Mouse (Mus musculus): ENCODE measurements around the gene Rabep2.

Gene Rabep2

DNA sequence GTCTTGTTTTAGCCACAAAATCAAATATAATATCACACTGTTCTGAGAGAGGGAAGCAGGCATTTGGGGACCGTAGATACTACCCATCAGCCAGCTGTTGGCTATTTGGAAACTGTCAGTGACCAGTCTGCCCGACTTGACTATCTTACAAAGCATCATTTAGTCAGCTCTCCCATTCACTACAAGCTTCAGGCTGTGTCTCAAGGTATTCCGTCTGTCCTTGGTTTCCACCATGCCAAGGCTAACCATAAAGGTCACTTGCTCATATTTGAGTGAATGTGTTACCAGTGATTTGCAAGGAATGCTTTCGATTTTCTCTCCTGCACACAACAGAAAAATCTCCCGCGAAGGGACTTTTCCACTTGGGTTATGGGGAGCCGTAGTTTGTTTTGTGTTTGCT is 6.2 kb downstream of the Rabep2 start:
- no peak for DNase-seq (ENCODE audit: low read depth, low spot score)

DNA sequence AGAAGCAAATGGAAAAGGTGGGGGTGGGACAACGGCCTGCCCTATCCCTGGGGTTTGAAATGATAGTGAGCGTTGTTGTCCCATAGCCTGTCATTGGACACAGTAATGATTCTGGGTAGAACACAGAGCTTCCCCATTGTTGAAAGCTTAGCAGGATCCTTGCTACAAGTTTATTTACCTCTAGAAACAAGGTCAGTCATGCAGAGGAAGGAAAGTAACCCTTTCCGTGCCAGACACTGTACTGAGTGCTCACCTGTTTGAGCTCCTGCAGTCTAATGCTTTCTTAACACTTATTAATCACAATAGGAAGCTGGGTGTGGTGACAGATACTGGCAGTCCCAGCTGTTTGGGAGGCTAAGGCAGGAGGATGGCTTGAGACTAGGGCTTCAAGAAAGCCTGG is 7.2 kb downstream of the Rabep2 start:
- DNase-seq (ENCODE audit: low read depth, low spot score), result no peak

DNA sequence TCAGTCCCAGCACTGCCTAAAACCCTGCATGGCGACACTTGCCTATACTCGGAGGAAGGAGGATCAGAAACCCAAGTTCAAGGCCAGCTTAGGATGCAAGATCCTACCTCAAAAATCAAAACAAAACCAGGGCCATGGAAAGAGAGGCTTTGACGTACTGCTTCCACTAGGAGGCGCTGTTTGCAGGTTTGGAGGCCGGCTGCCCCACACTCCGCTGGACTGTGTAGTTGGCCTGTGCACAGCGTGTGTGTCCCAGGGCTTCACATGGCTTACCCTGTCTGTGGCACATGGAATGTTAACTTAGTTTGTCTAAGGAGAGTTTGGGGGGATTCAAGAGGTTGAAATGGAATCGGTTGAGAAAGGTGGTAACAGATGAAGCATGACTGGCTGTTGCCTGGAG is 8.3 kb downstream of the Rabep2 start:
- peak; percentile 58 for DNase-seq (ENCODE audit: low read depth, low spot score)

DNA sequence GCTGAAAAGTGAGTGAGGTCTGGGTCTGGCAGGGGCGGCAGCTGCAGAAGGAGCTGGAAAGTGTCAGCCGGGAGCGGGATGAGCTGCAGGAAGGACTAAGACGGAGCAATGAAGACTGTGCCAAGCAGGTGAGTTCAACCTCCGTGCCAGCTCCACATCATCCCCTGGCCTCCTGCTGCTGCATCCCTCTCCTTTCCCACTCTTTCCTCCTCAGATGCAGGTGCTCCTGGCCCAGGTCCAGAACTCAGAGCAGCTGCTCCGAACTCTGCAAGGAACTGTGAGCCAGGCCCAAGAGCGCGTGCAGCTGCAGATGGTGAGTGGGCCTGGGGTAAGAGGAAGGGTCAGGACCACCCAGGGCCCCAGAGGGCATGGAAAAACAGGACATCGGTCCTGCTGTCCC is 11.6 kb downstream of the Rabep2 start:
- no peak for DNase-seq (ENCODE audit: low read depth, low spot score)

DNA sequence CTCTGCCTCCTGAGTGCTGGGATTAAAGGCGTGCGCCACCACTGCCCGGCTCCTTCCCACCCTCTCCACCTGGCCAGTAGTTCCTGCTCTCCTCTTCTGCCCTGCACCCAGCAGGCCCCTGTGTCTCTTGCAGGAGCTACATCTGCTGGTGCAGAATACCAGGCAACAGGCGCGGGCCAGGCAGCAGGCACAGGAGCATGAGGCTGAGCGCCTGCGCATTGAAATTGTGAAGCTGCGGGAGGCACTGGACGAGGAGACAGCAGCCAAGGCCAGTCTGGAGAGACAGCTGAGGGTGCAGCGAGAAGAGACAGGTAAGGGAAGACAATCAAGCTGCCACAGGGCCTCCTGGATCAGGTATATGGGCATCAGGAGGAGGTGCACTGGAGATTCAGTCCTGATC is 15.4 kb downstream of the Rabep2 start:
- no peak for DNase-seq (ENCODE audit: low read depth, low spot score)

DNA sequence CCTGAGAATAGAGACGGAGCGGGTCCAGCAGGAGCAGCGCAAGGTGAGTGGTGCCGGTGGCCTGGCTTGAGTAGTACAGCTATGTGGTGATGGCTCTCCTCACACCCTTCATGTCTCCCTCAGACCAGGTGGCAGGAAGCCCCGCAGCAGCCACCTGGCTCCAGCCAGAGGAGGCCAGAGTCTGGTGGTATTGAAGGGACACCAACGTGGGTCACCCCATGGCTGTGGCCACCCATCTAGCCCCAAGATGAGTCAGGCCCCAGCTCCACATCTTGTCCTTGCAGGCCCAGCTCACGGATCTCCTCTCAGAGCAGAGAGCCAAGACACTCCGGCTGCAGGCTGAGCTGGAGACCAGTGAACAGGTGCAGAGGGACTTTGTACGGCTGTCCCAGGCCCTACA is 16.0 kb downstream of the Rabep2 start:
- DNase-seq (ENCODE audit: low read depth, low spot score), result no peak

DNA sequence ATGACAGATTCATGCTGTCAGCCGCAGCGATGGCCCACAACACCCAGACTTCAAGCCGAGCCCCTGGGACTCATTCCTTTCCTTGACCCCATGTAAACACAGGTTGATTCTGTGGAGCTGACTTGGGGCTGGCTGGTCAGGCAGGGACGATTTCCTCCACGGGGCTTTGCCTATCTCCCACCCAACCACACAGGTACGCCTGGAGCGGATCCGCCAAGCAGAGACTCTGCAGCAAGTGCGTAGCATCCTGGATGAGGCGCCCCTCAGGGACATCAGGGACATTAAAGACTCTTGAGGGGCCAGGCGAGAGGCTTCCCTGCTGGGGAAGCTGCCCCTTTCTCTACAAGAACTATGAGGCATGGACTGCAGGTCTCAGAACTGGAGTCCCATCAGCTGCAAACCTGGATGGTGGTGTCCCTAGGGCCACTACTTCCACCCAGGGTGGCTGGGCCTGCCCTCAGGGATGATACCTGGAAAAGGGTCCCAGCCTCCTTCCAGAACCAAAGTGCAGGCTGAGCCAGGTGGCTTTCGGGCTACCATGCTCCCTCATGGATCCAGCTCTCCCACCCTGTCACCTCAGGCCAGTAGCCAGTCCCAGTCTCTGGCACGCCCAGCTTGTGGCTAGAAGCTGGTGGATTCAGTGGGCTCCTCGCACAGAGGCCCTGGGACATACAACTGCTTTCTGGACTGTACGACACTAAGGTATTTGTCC is 16.7 kb downstream of the Rabep2 start:
- no peak for DNase-seq (ENCODE audit: low read depth, low spot score)

DNA sequence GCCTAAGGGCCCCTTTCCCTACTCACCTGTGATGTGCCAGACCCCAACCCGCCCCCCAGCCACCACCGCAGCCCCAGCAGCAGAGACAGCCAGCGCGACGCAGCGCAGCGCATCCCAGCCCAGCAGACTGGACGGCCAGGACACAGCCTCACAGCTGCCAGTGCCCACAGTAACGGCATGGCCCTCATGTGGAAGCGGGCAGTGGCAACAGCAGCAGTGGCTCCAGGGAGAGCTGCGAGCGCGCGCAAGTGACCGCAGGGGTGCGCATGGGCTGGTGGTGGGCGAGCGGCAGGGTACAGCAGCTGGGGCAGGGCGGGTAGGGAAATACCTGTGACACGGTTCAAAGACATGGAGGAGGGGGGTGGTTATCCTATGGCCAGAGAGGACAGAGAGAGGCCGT is 17.7 kb downstream of the Rabep2 start:
- no peak for DNase-seq (ENCODE audit: low read depth, low spot score)

DNA sequence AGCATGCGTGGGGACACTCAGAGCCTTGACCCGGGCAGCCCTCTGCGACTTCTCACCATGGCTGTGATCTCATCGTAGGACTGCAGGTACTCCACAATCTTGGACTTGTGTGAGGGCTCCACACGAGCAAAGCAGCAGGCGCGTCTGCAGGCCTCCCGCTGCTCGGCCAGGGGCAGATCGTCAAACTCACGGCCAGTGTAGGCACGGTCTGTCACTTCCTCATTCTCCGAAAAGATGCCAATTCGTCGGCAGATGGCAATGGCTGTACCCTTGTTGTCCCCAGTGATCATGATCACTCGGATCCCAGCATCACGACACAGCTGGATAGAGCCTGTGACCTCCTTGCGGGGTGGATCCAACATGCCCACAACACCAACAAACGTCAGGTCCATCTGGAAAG is 19.9 kb downstream of the Rabep2 start:
- no peak for DNase-seq (ENCODE audit: low read depth, low spot score)

DNA sequence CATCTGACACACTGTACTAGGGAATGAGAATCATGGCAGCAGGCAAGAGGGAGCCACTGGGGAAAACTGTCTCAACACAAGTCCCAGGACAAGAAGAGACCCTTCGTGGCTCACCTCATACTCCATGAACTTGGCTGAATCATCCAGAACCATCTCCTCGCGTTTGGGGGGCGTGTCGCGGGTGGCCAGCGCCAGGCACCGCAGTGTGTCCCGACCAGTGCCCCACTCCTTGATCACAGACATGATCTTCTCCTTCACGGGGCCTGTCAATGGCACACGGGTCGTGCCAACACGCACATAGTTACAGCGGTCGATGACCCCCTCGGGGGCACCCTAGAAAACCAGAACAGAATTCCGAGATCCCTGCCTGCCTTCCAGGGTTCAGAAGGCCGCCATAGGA is 21.4 kb downstream of the Rabep2 start:
- no peak for DNase-seq (ENCODE audit: low read depth, low spot score)

DNA sequence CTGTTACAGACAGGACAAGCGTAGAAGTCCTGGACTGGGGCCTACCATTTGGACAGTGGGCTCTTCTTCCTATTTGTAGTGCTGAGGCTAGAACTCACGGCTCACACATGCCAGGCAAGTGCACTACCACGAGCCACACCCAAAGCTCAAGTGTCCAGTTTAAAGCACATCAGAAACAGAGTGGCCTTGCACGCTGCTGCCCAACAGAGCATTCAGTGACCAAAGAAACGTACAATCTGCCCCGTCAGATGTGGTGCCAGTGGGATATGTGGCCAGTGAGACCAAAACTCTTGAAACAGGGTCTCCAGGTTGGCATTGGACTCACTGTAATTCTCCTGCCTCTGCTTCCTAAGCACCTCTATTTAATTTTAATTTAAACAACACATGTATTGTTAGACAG is 22.1 kb downstream of the Rabep2 start:
- no peak for DNase-seq (ENCODE audit: low read depth, low spot score)

DNA sequence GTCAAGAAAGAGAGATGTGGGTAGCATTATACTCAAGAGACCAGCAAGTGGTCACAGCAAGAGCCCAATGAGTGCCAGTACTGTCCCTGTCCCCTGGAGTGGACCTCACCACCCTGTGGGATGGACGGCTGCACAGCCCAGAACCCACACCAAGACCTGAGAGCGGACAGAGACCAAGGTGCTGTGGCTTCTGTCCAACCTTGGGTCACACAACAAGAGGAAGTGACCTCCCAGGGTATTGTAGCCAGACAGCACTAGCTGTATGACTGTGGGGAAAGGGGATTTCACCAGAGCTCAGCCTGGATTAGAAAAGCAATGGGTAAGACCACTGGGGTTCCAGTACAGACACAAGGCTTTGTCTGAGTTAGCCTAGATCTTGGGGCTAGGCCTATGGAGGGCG is 23.7 kb downstream of the Rabep2 start:
- no peak for DNase-seq (ENCODE audit: low read depth, low spot score)

DNA sequence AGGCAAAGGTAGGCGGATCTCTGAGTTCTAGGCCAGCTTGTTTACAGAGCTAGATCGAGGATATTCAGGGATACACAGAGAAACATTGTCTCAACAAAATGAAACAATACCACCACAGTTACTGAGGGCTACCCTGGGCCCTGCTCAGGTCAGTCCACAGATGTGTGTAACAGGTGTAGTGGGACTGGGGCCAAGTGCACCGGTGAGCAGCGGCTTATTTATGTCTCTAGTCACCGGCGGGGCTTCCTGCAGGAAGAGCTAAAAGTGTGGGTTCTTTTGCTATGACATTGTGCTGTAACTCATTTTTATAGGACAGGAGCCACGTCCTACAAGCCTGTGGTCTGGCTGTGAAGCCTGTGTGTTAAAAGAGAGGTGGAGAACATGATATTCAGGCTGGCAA is 25.3 kb downstream of the Rabep2 start:
- no peak for DNase-seq (ENCODE audit: low read depth, low spot score)

DNA sequence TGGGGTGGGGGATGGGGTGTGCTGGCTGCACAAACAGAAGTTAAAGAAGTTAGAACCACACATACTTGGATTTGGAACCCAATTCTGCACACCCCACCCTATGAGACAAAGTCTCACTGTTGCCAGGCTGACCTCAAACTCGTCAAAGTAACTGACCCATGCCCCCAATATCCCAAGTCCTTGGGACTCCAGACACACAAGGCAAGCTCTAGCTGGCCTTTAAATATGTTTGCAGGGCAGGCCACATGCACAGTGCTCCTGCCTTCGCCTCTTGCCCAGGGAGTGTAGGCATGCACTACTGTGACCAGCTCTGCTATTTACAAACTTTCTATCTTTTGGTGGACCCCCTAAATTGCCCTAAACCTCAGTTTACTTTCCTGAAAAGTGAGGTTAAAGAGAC is 26.7 kb downstream of the Rabep2 start:
- no peak for DNase-seq (ENCODE audit: low read depth, low spot score)

DNA sequence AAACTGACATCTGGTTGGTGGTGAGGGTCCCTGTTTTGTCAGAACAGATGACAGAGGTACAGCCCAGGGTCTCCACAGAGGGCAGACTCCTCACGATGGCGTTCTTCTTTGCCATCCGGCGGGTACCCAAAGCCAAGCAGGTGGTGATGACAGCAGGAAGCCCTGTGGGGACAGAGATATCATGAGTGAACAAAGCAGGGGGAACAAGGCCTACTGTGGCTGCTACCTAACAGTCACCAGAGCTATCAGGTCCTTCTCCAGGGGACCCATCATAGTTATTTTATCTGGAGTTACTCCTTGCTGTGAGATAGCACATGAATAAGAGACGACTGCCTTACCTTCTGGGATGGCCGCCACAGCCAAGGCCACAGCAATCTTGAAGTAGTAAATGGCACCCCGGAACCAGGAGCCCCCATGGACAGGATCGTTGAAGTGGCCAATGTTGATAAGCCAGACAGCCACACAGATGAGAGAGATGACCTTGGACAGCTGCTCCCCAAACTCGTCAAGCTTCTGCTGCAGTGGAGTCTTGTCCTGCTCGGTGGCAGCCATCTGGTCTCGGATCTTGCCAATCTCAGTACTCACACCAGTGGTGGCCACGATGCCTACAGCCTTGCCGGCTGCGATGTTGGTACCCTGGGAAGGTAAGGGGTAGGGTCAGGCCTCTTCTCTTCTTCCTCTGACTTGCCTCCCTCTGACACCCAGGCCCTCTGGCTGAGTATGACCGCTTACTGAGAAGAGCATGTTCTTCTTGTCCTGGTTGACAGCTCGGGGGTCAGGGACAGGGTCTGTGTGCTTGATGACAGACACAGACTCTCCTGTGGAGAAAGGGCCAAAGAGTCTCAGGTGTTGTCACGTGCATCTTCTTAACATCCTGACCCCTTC is 28.1 kb downstream of the Rabep2 start:
- no peak for DNase-seq (ENCODE audit: low read depth, low spot score)

DNA sequence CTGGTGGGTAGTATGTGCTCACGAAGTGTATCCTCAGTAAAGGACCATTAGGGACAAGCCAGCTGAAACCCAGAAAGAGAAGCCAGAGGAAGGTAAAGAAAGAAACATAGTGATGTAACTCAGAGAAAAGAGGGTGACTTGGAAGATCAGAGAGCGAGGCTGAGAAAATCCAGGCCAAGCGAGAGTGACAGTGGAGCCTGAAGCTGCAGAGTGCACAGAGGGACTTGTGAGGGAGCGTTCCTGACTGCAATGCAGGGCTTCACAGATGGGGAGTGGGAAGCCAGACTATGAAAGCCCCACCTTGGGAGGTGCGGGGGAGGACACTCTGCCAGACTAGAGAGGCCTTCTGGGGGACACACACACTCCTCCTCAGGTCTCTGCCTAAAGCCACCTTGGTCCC is 29.7 kb downstream of the Rabep2 start:
- no peak for DNase-seq (ENCODE audit: low read depth, low spot score)

DNA sequence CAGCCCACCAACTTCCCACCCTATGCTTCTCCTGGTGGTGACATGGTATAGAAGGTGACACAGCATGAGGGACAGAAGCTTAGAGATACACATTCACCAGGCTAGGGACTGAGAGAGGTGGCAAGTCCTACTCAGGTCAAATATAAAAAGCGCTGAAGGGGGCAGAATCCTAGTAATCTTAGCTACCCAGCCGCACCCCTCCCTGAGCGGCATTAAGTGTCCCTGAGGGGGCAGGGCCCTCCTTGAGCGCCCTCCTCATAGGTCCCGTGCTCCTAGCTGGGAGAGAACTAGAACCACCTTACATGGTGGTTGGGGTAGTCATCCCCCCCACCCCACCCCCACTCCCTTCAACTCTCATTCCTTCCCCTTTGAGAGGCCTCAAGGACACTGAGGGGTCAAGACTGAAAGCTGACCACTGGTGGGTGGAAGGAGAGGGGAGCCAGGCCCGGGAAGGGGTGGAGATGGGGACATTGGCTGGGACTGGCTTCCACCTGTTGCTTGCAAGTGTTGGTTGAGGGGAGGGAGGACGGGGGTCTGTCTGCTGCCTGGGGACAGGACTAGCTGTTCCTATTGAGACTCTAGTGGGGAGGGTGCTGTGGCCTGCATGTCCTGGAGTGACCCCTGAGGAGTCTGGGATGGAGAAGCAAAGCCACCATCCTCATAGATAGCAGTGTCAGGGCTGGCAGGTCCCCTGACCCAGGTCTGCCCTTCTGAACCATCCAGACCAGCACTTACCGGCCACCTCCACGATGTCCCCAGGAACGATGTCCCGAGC is 30.5 kb downstream of the Rabep2 start:
- no peak for DNase-seq (ENCODE audit: low read depth, low spot score)

DNA sequence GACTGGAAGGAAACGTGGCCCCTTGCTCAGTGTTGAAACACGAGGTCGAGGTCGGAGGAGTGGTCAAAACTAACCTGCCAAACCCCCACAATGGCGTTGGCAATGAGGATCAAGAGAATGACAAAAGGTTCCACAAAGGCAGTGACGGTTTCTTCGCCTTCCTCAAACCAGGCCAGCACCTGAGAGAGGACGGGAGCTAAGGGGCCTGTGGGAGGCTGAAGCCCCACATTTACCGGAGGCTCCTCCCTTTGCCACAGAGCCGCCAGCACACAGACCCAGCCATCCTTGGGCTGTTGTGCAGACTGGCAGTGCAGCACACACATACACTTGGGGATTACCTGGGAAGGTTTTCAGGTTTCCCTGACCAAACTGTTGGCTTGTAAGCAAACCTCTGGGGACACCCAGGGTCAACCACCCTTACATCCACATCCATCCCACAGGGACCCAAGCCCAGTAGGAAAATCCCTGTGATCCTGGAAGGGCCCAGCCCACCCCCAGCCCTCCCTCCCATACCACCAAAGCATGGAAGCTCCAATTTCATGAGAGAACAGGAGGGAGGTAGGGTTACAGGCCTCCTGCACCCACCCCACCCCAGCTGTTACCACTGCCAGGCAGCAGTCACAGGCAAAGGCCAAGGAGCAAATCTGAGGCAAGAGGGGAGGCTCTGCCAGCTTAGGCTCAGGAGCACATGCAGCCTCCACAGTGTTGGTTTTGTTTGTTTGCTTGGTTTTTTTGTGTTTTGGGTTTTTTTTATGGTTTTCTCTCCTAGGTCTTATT is 32.3 kb downstream of the Rabep2 start:
- no peak for DNase-seq (ENCODE audit: low read depth, low spot score)

DNA sequence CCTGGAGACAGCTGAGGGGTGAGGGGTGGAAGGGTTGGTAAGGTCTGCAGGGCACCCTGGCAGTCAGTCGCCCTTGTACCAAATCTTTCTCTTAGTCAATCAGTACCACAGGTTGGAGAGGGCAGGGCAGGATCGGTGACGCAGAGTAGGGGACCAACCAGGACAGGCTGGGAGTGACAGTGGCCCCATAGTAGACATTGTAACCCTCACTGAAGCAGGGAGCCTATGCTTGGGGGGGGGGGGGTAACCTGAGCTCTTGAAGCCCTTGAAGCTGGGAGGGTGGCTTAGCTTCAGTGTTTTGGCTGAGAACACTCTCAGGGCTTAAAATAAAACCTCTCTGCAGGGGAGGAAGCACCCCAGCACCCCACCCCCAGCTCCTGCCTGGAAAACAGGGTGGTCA is 33.1 kb downstream of the Rabep2 start:
- no peak for DNase-seq (ENCODE audit: low read depth, low spot score)

DNA sequence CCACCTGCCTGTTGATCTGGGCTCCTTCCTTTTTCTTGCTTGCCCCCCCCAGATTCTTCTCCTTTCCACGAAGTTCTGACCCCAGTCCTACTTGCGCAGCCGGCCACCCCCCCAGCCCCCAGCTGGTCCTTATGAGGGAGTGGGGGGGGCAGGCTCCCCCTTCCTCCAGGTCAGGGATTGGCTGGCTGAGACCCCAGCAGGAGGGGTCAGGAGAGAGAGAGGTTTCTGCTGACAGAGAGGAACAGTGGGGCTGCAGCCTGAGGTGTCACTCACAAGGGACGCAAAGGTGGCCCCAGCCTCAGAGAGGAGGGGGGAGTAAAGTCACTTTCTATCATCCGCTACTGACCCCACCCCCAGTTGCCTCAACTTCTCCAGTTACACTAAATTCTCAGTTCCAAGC is 34.4 kb downstream of the Rabep2 start, which contains the start of gene Atp2a1:
Gene Atp2a1 (minus strand): TSS at position 105 of the 400 bp plus-strand sequence.
- no peak for DNase-seq (ENCODE audit: low read depth, low spot score)

DNA sequence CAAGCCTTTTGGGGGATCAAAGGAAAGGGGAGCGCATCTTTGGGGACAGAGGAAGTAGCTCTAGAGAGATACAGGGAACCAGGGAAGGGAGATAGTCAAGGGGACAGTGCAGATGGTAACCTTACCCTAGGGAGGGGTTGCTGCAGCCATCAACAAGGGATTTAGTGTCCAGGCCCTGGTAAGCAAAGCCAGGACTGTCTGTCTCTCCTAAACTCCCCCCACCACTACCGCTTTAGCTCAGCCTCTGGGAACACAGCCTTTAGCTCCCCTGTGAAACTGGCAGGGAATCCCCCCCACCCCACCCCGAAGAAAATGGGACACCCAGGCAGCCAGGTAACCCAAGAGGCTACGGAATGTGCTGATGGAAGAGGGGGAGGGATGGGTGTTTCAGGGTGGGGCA is 35.0 kb downstream of the Rabep2 start:
- DNase-seq (ENCODE audit: low read depth, low spot score), result no peak

DNA sequence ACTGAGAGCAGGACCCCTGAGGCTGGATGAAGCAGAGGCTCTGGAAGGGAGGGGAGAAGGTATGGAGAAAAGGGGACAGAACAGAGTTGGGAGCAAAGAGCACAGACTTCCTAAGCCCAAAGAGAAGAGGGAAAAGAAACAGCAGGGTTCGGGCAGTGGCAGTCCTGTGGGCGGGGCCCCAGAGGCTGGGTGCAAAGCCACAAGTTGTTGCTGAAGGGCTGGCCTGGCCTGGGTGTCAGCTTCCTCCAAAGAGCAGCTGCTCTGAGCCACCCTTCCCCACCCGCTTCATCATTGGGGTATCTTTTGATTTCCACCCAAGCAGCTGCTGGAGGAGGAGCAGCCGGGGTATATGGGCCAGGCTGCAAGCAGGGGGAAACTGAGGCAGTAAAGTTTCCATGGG is 35.6 kb downstream of the Rabep2 start:
- no peak for DNase-seq (ENCODE audit: low read depth, low spot score)
